Mouse (Mus musculus) small intestine, adult 2 months (tissue): ENCODE data around the gene Bspry.

Experiments used
- CTCF ChIP-seq: fragments of 200-500 bp; IDR thresholded peaks from 2 replicates; pipeline ENCODE4 v1.5.1; 2012; ENCODE audit warnings: low read depth, mild to moderate bottlenecking, control low read depth, inconsistent platforms, low read length, moderate library complexity, mixed read lengths; ENCODE audit not compliant: insufficient replicate concordance, insufficient read length; ENCODE audit errors: extremely low read depth
- POLR2A ChIP-seq: fragments of 200-500 bp; IDR thresholded peaks from 2 replicates; pipeline ENCODE4 v1.6.1; 2012; ENCODE audit warnings: low read depth, mild to moderate bottlenecking, control low read depth, inconsistent platforms, low read length, moderate library complexity

GRCm38 (mm10) chr4:62527655-62528054 lies 47.8 kb downstream of the Bspry start:
- TF ChIP-seq CTCF (no peak), POLR2A (no peak)
